In the genomic region with DNA sequence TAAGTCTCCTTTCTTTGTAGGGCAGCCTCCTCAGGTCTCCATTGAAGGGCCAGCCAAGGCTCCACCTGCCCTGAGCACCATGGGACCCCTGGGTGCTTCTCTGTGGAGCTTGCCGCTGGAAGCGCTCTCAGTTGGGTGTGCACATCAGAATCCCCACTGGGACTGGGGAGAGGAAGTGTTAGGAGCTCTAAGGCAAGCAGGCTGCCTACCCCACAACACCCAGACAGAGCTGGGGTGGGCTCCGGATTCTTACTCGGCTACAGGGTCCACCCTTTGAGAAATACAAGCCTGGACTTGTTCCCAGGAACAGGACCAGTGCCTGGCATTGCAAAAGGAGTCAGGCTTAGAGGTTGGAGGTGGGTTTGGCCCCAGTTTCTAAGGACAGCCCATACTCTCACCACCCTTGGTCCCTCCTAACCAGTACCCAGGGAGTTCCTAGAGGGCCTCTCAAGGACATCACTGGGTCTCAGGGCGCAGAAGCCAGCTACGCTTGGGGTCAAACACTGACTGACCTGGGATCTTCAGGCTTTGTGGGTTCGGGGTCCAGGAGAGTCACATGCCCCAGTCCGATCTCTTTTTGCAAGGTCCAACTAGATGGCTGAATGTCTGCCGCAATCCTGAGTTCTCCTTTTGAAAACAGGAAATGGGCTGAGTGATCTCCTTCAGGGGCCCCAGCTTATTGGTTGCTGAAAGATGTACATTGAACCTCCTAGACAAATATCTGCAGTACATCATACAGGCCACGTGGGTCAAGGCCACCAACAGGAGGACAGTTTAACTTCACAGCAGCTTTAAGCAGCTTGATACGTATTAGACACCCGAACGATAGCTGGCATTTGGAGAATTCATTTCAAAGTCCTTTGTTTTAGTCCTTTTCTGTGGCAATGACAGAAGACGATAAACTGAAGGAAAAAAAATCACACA, we compare ENCODE assay signal across 8 mouse cellular contexts. TPM values are rescaled to one million over a fixed set of nuclear protein-coding genes. Genes with fewer than 3 reads are reported as not detected.
DNase-seq lines count a peak whose midpoint lies in the region; ATAC-seq and TF ChIP-seq lines count a peak whose summit lies in the region.

Gene Snx20, minus strand, starts transcription at position 655 of the 924 bp plus-strand sequence.

- H3K9me3 ChIP-seq in CH12.LX (replicated peaks; ENCODE audit: low read length), result no peaks in the 10 kb centered on the region
- H3K9me3 ChIP-seq in embryonic facial prominence, embryonic 15.5 days (replicated peaks), result no peaks in the 10 kb centered on the region
- H3K9me3 ChIP-seq in liver, postnatal 0 days (ENCODE audit: low read length), result no peaks in the 10 kb centered on the region

- peak within 1 kb of the TSS; percentile 69 for H3K4me2 ChIP-seq in CH12.LX (ENCODE audit: insufficient read depth, low read depth, poor library complexity, severe bottlenecking)
- no peak within 1 kb of the TSS for H3K4me2 ChIP-seq in embryonic facial prominence, embryonic 15.5 days (replicated peaks)
- peak within 1 kb of the TSS; percentile 72 for H3K4me2 ChIP-seq in liver, postnatal 0 days (ENCODE audit: low read depth, low read length)

- peaks cover 52% of the 10 kb centered on the region for H3K79me2 ChIP-seq in CH12.LX (replicated peaks; ENCODE audit: control insufficient read depth, extremely low read depth, insufficient read depth, poor library complexity, severe bottlenecking)

- no peak for ATAC-seq in embryonic facial prominence, embryonic 15.5 days (ENCODE audit: insufficient number of reproducible peaks, low FRiP score, low TSS enrichment, low read depth)
- peak; percentile 86 for ATAC-seq in liver, postnatal 0 days

- DNase-seq in CH12.LX (ENCODE audit: extremely low read depth), result peak; percentile 92
- DNase-seq in liver, postnatal 0 days, result peak; percentile 60
- DNase-seq in spleen, adult 2 months (ENCODE audit: low read depth in 1 of 2, low spot score in 2 of 2), result peak; percentile 76 to 82
- no peak for DNase-seq in neural tube, embryonic 10.5 days (ENCODE audit: extremely low spot score, low spot score)
- DNase-seq in cerebellum, adult 9-11 months, result no peak
- no peak for DNase-seq in kidney, postnatal 25 days
- DNase-seq in gastrocnemius, postnatal 14 days, result no peak

- H3K4me3 ChIP-seq in CH12.LX (replicated peaks in 1 of 3; ENCODE audit: low read depth in 2 of 3, low read length in 2 of 3, poor library complexity in 1 of 3), result peak within 1 kb of the TSS; percentile 67 to 93 (median 84)
- peak within 1 kb of the TSS; percentile 3; the same call in 1 of the 2 replicates for H3K4me3 ChIP-seq in embryonic facial prominence, embryonic 15.5 days (replicated peaks)
- peak within 1 kb of the TSS; percentile 63 for H3K4me3 ChIP-seq in liver, postnatal 0 days (ENCODE audit: low read depth, low read length)
- peak within 1 kb of the TSS; percentile 77 for H3K4me3 ChIP-seq in spleen, adult 2 months (ENCODE audit: extremely low read depth, insufficient read depth, insufficient read length)

- H3K27me3 ChIP-seq in CH12.LX (replicated peaks), result no peaks in the 10 kb centered on the region
- no peaks in the 10 kb centered on the region for H3K27me3 ChIP-seq in embryonic facial prominence, embryonic 15.5 days
- no peaks in the 10 kb centered on the region for H3K27me3 ChIP-seq in liver, postnatal 0 days (ENCODE audit: insufficient read depth, low read length)
- H3K27me3 ChIP-seq in spleen, adult 2 months (ENCODE audit: control insufficient read depth, insufficient read depth, low read length), result no peaks in the 10 kb centered on the region

- TF ChIP-seq RAD21 in CH12.LX (IDR thresholded peaks at IDR 0.05; ENCODE audit: low read depth, low read length), result peak; percentile 6

- H3K36me3 ChIP-seq in CH12.LX (replicated peaks in 1 of 2; ENCODE audit: control insufficient read depth in 1 of 2, insufficient read depth in 1 of 2, low read length in 1 of 2), result peaks cover 30 to 34% of the 10 kb centered on the region in 2 experiments
- H3K36me3 ChIP-seq in embryonic facial prominence, embryonic 15.5 days, result no peaks in the 10 kb centered on the region
- H3K36me3 ChIP-seq in liver, postnatal 0 days (replicated peaks; ENCODE audit: insufficient read depth, low read length), result peaks cover 11% of the 10 kb centered on the region; the same call in 1 of the 2 replicates
- peaks cover 7% of the 10 kb centered on the region; the same call in 1 of the 2 replicates for H3K36me3 ChIP-seq in spleen, adult 2 months (ENCODE audit: control insufficient read depth, insufficient read depth, low read length)

- intact Hi-C loops in gastrocnemius, postnatal 14 days (cut with DNase I; ENCODE audit: low total_unique reads), result no loop called here

- dilution Hi-C loops in CH12.LX (cut with MboI; ENCODE audit: extremely low pct_ligation_motif_present, extremely low pct_unique_long_range_greater_than_20kb, low sequenced_read_pairs), result no loop called here

- peak; percentile 44 for TF ChIP-seq EP300 in CH12.LX (IDR thresholded peaks at IDR 0.05; ENCODE audit: low read length)
- no peak for TF ChIP-seq EP300 in liver, postnatal 0 days (IDR thresholded peaks at IDR 0.05; ENCODE audit: low read depth)

- WGBS in embryonic facial prominence, embryonic 15.5 days, result 68% methylated on average over 14 of the region's 14 CpGs
- 24% methylated on average over 14 of the region's 14 CpGs for WGBS in liver, postnatal 0 days (ENCODE audit: insufficient replicate concordance)
- 8% methylated on average over 14 of the region's 14 CpGs for WGBS in spleen, adult 2 months

- peak within 1 kb of the TSS; percentile 100 for H3K27ac ChIP-seq in CH12.LX (ENCODE audit: insufficient read depth, low read depth)
- H3K27ac ChIP-seq in embryonic facial prominence, embryonic 15.5 days (replicated peaks), result no peak within 1 kb of the TSS
- H3K27ac ChIP-seq in liver, postnatal 0 days (ENCODE audit: low read depth), result peak within 1 kb of the TSS; percentile 84
- H3K27ac ChIP-seq in spleen, adult 2 months (ENCODE audit: insufficient read depth, low read length), result peak within 1 kb of the TSS; percentile 93

- TF ChIP-seq CTCF in CH12.LX (conservative IDR thresholded peaks at IDR 0.05 in 1 of 2, IDR thresholded peaks at IDR 0.05 in 1 of 2; ENCODE audit: low read depth in 2 of 2, low read length in 2 of 2), result no peak
- no peak for TF ChIP-seq CTCF in liver, postnatal 0 days (IDR thresholded peaks at IDR 0.05; ENCODE audit: low read depth)
- TF ChIP-seq CTCF in spleen, adult 2 months (IDR thresholded peaks at IDR 0.05; ENCODE audit: extremely low read depth, insufficient read depth, insufficient read length, insufficient replicate concordance), result no peak

- in situ Hi-C loops in CH12.LX (cut with MboI; ENCODE audit: low pct_ligation_motif_present, low pct_unique_long_range_greater_than_20kb, low sequenced_read_pairs), result loop anchor here (5.0 kb wide), 1 partner anchor 57 kb away; no protein-coding TSS in a partner anchor

- H3K4me1 ChIP-seq in CH12.LX (ENCODE audit: control insufficient read depth in 1 of 2, insufficient read depth in 2 of 2), result peaks cover 35 to 74% of the 10 kb centered on the region in 2 experiments
- 0 out of 2 replicates have a peak, but pooled peaks cover 6% of the 10 kb centered on the region for H3K4me1 ChIP-seq in embryonic facial prominence, embryonic 15.5 days
- peaks cover 30% of the 10 kb centered on the region for H3K4me1 ChIP-seq in liver, postnatal 0 days (ENCODE audit: insufficient read depth)
- H3K4me1 ChIP-seq in spleen, adult 2 months (ENCODE audit: control insufficient read depth, insufficient read depth, insufficient read length), result peaks cover 38% of the 10 kb centered on the region; the same call in 1 of the 2 replicates

- peak within 1 kb of the TSS; percentile 96 for H3K9ac ChIP-seq in CH12.LX (ENCODE audit: insufficient read depth, low read depth)
- no peak within 1 kb of the TSS for H3K9ac ChIP-seq in embryonic facial prominence, embryonic 15.5 days
- peak within 1 kb of the TSS; percentile 70 for H3K9ac ChIP-seq in liver, postnatal 0 days (replicated peaks)

- TF ChIP-seq POLR2A in CH12.LX (IDR thresholded peaks at IDR 0.05; ENCODE audit: low read depth, low read length), result peak; percentile 83
- TF ChIP-seq POLR2A in spleen, adult 2 months (IDR thresholded peaks at IDR 0.05; ENCODE audit: low read depth, low read length), result peak; percentile 67

TF ChIP-seq in CH12.LX, 34 proteins besides CTCF, POLR2A, EP300 and RAD21 (continues in another document):
- TF ChIP-seq NRF1 (IDR thresholded peaks at IDR 0.05; ENCODE audit: low read depth, low read length) (no peak), MXI1 (IDR thresholded peaks at IDR 0.05; ENCODE audit: low read depth, low read length) (peak; percentile 87), RCOR1 (conservative IDR thresholded peaks at IDR 0.05; ENCODE audit: low read depth, low read length) (no peak), HCFC1 (IDR thresholded peaks at IDR 0.05; ENCODE audit: low read depth, low read length) (peak; percentile 26; the same call in 1 of the 2 replicates), SMC3 (IDR thresholded peaks at IDR 0.05; ENCODE audit: low read depth, low read length) (no peak; the same call in 1 of the 2 replicates), JUND (conservative IDR thresholded peaks at IDR 0.05; ENCODE audit: low read depth, low read length) (peak; percentile 30; the same call in 1 of the 2 replicates), POLR2AphosphoS2 (IDR thresholded peaks at IDR 0.05; ENCODE audit: low read depth, low read length) (peak; percentile 56; the same call in 1 of the 2 replicates), BHLHE40 (IDR thresholded peaks at IDR 0.05; ENCODE audit: low read depth, low read length) (peak; percentile 41), IRF4 (IDR thresholded peaks at IDR 0.05; ENCODE audit: low read depth, low read length) (0 out of 2 replicates have a peak, but pooled peaks have one; percentile 28), MAX (IDR thresholded peaks at IDR 0.05; ENCODE audit: low read length) (peak; percentile 98), ZC3H11A (IDR thresholded peaks at IDR 0.05; ENCODE audit: low read depth, low read length) (no peak), NELFE (IDR thresholded peaks at IDR 0.05; ENCODE audit: low read depth, low read length) (peak; percentile 90), E2F4 (IDR thresholded peaks at IDR 0.05; ENCODE audit: insufficient replicate concordance, low read depth, low read length) (no peak), SIN3A (IDR thresholded peaks at IDR 0.05; ENCODE audit: low read length) (peak; percentile 96), TBP (conservative IDR thresholded peaks at IDR 0.05; ENCODE audit: low read depth, low read length) (peak; percentile 95), USF2 (conservative IDR thresholded peaks at IDR 0.05; ENCODE audit: low read depth, low read length) (peak; percentile 88)

RNA-seq across cellular contexts. Expression of gene Snx20, which starts in this region (rescaled TPM):
- 112 and 117 TPM in 2 replicates for total RNA-seq in CH12.LX (2012; rRNA removed)
- total RNA-seq in CH12.LX (2014; rRNA removed), result 69.1 and 69.9 TPM in 2 replicates
- polyA plus RNA-seq in CH12.LX (2012; ENCODE audit: insufficient read length, low read depth), result 93.1 and 105 TPM in 2 replicates
- polyA plus RNA-seq in embryonic facial prominence, embryonic 15.5 days (2015; fragmentation: Nextera tagmentation; extraction: Ambion mirVana), result 3.2 and 3.4 TPM in 2 replicates
- 6.0 TPM in 2 replicates for polyA plus RNA-seq in liver, postnatal 0 days (2015; fragmentation: Nextera tagmentation; extraction: Ambion mirVana)
- 63.8 and 113 TPM in 2 replicates for polyA plus RNA-seq in spleen, adult 2 months (2012; rRNA removed)
- total RNA-seq in gastrocnemius, postnatal 14 days (2021), result under 1 TPM; 0.23 to 0.40 TPM

Comparison
In these comparisons a context has a peak if more than half of its experiments do, and no peak if none do; other contexts are left out.
1. RNA of gene Snx20 (total RNA-seq): 69.1 to 117 TPM in CH12.LX; 0.23 to 0.40 TPM in gastrocnemius, postnatal 14 days; every median in the first group is over 10 times any median in the second.
2. DNase-seq: peak in CH12.LX (single experiment), liver, postnatal 0 days (single experiment) and spleen, adult 2 months (2 of 2); none in neural tube, embryonic 10.5 days (single experiment), cerebellum, adult 9-11 months (single experiment), kidney, postnatal 25 days (0 of 2) and gastrocnemius, postnatal 14 days (single experiment).
3. H3K4me3 ChIP-seq: peak in every context shown above with its lines; median percentile 84 in CH12.LX; 77 in spleen, adult 2 months; 63 in liver, postnatal 0 days; 3 in embryonic facial prominence, embryonic 15.5 days.